Mouse (Mus musculus): ENCODE measurements at regions not wholly inside any gene's neighbourhood (a gene's known extent, or its start where the extent isn't known, plus 50 kb on each side); places are given as distances from the start of the nearest gene placed in this dataset.

- H3K27me3 ChIP-seq (ENCODE audit: control insufficient read depth, insufficient read depth, low read length) = no peaks in the 10 kb centered on the region
- 82% methylated on average over 11 of the region's 11 CpGs for WGBS
- ATAC-seq (ENCODE audit: insufficient read depth, low read depth) (no peak), DNase-seq (ENCODE audit: low spot score) (no peak)
- H3K27ac ChIP-seq (ENCODE audit: low read depth) = no peak overlapping the region
- no peaks in the 10 kb centered on the region for H3K9me3 ChIP-seq (replicated peaks; ENCODE audit: control insufficient read depth, low read length)
- no peak overlapping the region for H3K9ac ChIP-seq (replicated peaks; ENCODE audit: low read depth, low read length)
- no peak overlapping the region for H3K4me2 ChIP-seq (ENCODE audit: low read depth, low read length)
- H3K4me3 ChIP-seq (ENCODE audit: low read depth, low read length) = no peak overlapping the region
- H3K4me1 ChIP-seq (ENCODE audit: control insufficient read depth, insufficient read depth) = 0 out of 2 replicates have a peak, but pooled peaks cover 3% of the 10 kb centered on the region
- TF ChIP-seq CTCF (IDR thresholded peaks at IDR 0.05; ENCODE audit: low read depth) (no peak), EP300 (IDR thresholded peaks at IDR 0.05; ENCODE audit: low read depth) (no peak)
- H3K36me3 ChIP-seq (replicated peaks; ENCODE audit: control insufficient read depth, insufficient read depth, low read length) = no peaks in the 10 kb centered on the region
Observed at GRCm38 (mm10) chr10:44604512-44604911, 76.2 kb upstream of the Prdm1 start.

GRCm38 (mm10) chr10:44603461-44603860, 75.2 kb upstream of the Prdm1 start:
- Histone ChIP-seq H3K27me3 (ENCODE audit: control insufficient read depth, insufficient read depth, low read length) (no peaks in the 10 kb centered on the region), H3K4me3 (ENCODE audit: low read depth, low read length) (no peak overlapping the region), H3K9me3 (replicated peaks; ENCODE audit: control insufficient read depth, low read length) (no peaks in the 10 kb centered on the region), H3K36me3 (replicated peaks; ENCODE audit: control insufficient read depth, insufficient read depth, low read length) (no peaks in the 10 kb centered on the region), H3K4me1 (ENCODE audit: control insufficient read depth, insufficient read depth) (0 out of 2 replicates have a peak, but pooled peaks cover 3% of the 10 kb centered on the region), H3K4me2 (ENCODE audit: low read depth, low read length) (no peak overlapping the region), H3K9ac (replicated peaks; ENCODE audit: low read depth, low read length) (no peak overlapping the region), H3K27ac (ENCODE audit: low read depth) (no peak overlapping the region)
- no peak for DNase-seq (ENCODE audit: low spot score)
- TF ChIP-seq CTCF (IDR thresholded peaks at IDR 0.05; ENCODE audit: low read depth) (no peak), EP300 (IDR thresholded peaks at IDR 0.05; ENCODE audit: low read depth) (no peak)
- ATAC-seq (ENCODE audit: insufficient read depth, low read depth) = no peak
- WGBS = 89% methylated on average over 5 of the region's 5 CpGs

DNA sequence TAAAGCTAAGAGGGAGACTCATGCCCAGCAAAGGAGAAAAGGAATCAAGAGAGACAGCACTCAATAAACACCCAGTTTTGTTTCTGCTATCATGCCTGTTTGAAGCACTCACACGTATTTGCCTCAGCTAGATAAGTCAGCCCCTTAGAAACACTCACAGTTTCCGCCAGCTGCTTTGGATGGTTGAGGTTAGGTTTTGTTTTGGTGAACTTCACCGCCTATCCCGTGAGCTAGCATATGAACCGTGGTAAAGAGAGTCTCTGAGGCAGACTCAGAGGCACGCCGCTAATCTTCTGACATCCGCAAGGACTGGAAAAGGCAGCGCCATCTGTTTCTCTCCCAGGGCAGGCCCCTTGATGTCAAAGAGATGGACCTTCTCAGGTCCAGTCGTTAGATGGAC, 73.2 kb upstream of the Prdm1 start:
- Histone ChIP-seq H3K4me3 (ENCODE audit: low read depth, low read length) (no peak overlapping the region), H3K4me1 (ENCODE audit: control insufficient read depth, insufficient read depth) (no peaks in the 10 kb centered on the region)
- no peak for TF ChIP-seq CTCF (IDR thresholded peaks at IDR 0.05; ENCODE audit: low read depth)
- TF ChIP-seq EP300 (IDR thresholded peaks at IDR 0.05; ENCODE audit: low read depth) = no peak

DNA sequence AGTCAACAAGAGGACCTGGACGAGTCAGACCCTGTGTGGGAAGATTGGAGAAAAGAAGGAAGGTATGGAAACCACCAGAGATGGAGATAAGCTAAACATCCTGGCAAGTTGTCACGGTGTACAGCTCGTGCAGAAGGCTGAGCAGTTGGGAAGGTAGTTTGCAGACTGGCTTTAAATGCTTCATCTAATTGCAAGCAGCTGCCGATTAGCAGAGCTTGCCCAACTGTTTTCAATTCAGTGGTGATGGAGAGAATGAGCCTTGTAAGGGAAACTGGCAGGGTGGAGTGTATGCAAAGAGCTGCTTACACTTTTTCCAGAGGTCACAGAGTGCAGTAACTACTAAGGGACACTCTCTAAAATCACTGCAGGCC, 71.6 kb upstream of the Prdm1 start:
- H3K4me1 ChIP-seq (ENCODE audit: control insufficient read depth, insufficient read depth) = no peaks in the 10 kb centered on the region
- no peak for TF ChIP-seq EP300 (IDR thresholded peaks at IDR 0.05; ENCODE audit: low read depth)
- TF ChIP-seq CTCF (IDR thresholded peaks at IDR 0.05; ENCODE audit: low read depth) = no peak
- no peak overlapping the region for H3K4me2 ChIP-seq (ENCODE audit: low read depth, low read length)
- H3K27ac ChIP-seq (ENCODE audit: low read depth) = no peak overlapping the region
- no peaks in the 10 kb centered on the region for H3K9me3 ChIP-seq (replicated peaks; ENCODE audit: control insufficient read depth, low read length)
- H3K9ac ChIP-seq (replicated peaks; ENCODE audit: low read depth, low read length) = no peak overlapping the region
- H3K4me3 ChIP-seq (ENCODE audit: low read depth, low read length) = no peak overlapping the region
- H3K27me3 ChIP-seq (ENCODE audit: control insufficient read depth, insufficient read depth, low read length) = no peaks in the 10 kb centered on the region
- ATAC-seq (ENCODE audit: insufficient read depth, low read depth) (no peak), DNase-seq (ENCODE audit: low spot score) (no peak)
- no peaks in the 10 kb centered on the region for H3K36me3 ChIP-seq (replicated peaks; ENCODE audit: control insufficient read depth, insufficient read depth, low read length)
- 45% methylated on average over 4 of the region's 4 CpGs for WGBS

More for the DNA sequence above, 73.2 kb upstream of the Prdm1 start:
- H3K27me3 ChIP-seq (ENCODE audit: control insufficient read depth, insufficient read depth, low read length) = no peaks in the 10 kb centered on the region
- H3K27ac ChIP-seq (ENCODE audit: low read depth) = no peak overlapping the region
- H3K9me3 ChIP-seq (replicated peaks; ENCODE audit: control insufficient read depth, low read length) = no peaks in the 10 kb centered on the region
- no peak overlapping the region for H3K4me2 ChIP-seq (ENCODE audit: low read depth, low read length)
- no peak for DNase-seq (ENCODE audit: low spot score)
- WGBS = 61% methylated on average over 10 of the region's 10 CpGs
- H3K9ac ChIP-seq (replicated peaks; ENCODE audit: low read depth, low read length) = no peak overlapping the region
- ATAC-seq (ENCODE audit: insufficient read depth, low read depth) = no peak
- no peaks in the 10 kb centered on the region for H3K36me3 ChIP-seq (replicated peaks; ENCODE audit: control insufficient read depth, insufficient read depth, low read length)

- Histone ChIP-seq H3K4me2 (ENCODE audit: low read depth, low read length) (no peak overlapping the region), H3K27ac (ENCODE audit: low read depth) (no peak overlapping the region), H3K36me3 (replicated peaks; ENCODE audit: control insufficient read depth, insufficient read depth, low read length) (no peaks in the 10 kb centered on the region), H3K4me3 (ENCODE audit: low read depth, low read length) (no peak overlapping the region), H3K9ac (replicated peaks; ENCODE audit: low read depth, low read length) (no peak overlapping the region), H3K9me3 (replicated peaks; ENCODE audit: control insufficient read depth, low read length) (no peaks in the 10 kb centered on the region), H3K27me3 (ENCODE audit: control insufficient read depth, insufficient read depth, low read length) (no peaks in the 10 kb centered on the region), H3K4me1 (ENCODE audit: control insufficient read depth, insufficient read depth) (no peaks in the 10 kb centered on the region)
- TF ChIP-seq EP300 (IDR thresholded peaks at IDR 0.05; ENCODE audit: low read depth) (no peak), CTCF (IDR thresholded peaks at IDR 0.05; ENCODE audit: low read depth) (no peak)
- ATAC-seq (ENCODE audit: insufficient read depth, low read depth) (no peak), DNase-seq (ENCODE audit: low spot score) (no peak)
- 54% methylated on average over 10 of the region's 10 CpGs for WGBS
Observed at GRCm38 (mm10) chr10:44599331-44599963, 71.1 kb upstream of the Prdm1 start.

DNA sequence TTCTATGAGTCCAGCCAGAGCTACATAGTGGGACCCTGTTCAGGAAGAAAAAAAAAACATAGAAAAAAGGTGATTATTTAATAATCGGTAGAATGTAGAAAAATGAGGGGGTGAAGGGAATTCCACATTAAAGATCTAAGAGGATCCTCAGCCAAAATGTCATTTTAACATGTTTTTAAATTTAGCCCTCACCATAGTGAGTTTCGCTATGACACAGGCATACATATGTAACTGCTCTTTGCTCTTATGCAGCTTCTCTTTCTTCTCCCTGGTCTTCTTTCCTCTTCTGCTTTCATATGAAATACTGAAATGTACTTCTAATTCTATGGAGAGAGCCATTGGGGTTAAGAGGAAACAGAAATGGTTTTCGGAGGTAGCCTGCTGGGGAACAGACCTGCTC, 70.3 kb upstream of the Prdm1 start:
- no peaks in the 10 kb centered on the region for H3K36me3 ChIP-seq (replicated peaks; ENCODE audit: control insufficient read depth, insufficient read depth, low read length)
- H3K4me2 ChIP-seq (ENCODE audit: low read depth, low read length) = no peak overlapping the region
- no peaks in the 10 kb centered on the region for H3K4me1 ChIP-seq (ENCODE audit: control insufficient read depth, insufficient read depth)
- no peaks in the 10 kb centered on the region for H3K9me3 ChIP-seq (replicated peaks; ENCODE audit: control insufficient read depth, low read length)
- no peak overlapping the region for H3K9ac ChIP-seq (replicated peaks; ENCODE audit: low read depth, low read length)
- H3K27ac ChIP-seq (ENCODE audit: low read depth) = no peak overlapping the region
- H3K27me3 ChIP-seq (ENCODE audit: control insufficient read depth, insufficient read depth, low read length) = no peaks in the 10 kb centered on the region
- no peak for TF ChIP-seq CTCF (IDR thresholded peaks at IDR 0.05; ENCODE audit: low read depth)
- TF ChIP-seq EP300 (IDR thresholded peaks at IDR 0.05; ENCODE audit: low read depth) = no peak
- 81% methylated on average over 3 of the region's 3 CpGs for WGBS
- DNase-seq (ENCODE audit: low spot score) = no peak
- ATAC-seq (ENCODE audit: insufficient read depth, low read depth) = no peak
- H3K4me3 ChIP-seq (ENCODE audit: low read depth, low read length) = no peak overlapping the region
